In genomic region chr10:69810785-69811184, GRCm38 (mm10) we compare ENCODE assay signal across 16 mouse cellular contexts.
"Had no signal": no experiment of that assay in that cellular context is flagged by ENCODE, and none has a peak within 500 bp of the region (broad histone marks: within the 10 kb centered on the region; RNA-seq: fewer than 3 reads in every experiment).

No protein-coding gene starts in this region.

- H3K27ac ChIP-seq: lung, embryonic 15.5 days; midbrain, embryonic 10.5 days; midbrain, embryonic 12.5 days; neural tube, embryonic 12.5 days had no signal

- H3K4me2 ChIP-seq: lung, embryonic 15.5 days; midbrain, embryonic 12.5 days; neural tube, embryonic 12.5 days had no signal

- ATAC-seq: liver, postnatal 0 days; lung, postnatal 0 days; midbrain, embryonic 16.5 days had no signal

- DNase-seq: liver, postnatal 0 days; lung, adult 2 months; lung, postnatal 14 days; lung, postnatal 4 days; midbrain, embryonic 14.5 days; right cerebral cortex, postnatal 14 days; spleen, adult 18-20 months; thymus, adult 18-20 months; thymus, postnatal 14 days; thymus, postnatal 36 days had no signal

- H3K27me3 ChIP-seq: lung, embryonic 15.5 days; midbrain, embryonic 12.5 days; neural tube, embryonic 12.5 days had no signal

- H3K36me3 ChIP-seq: lung, embryonic 15.5 days; midbrain, embryonic 10.5 days had no signal

- H3K4me1 ChIP-seq: lung, embryonic 15.5 days; midbrain, embryonic 12.5 days had no signal

- H3K9me3 ChIP-seq: lung, embryonic 15.5 days; midbrain, embryonic 10.5 days; midbrain, embryonic 12.5 days; neural tube, embryonic 12.5 days had no signal

- H3K9ac ChIP-seq: liver, postnatal 0 days; lung, embryonic 15.5 days; midbrain, embryonic 12.5 days; neural tube, embryonic 12.5 days had no signal

- H3K4me3 ChIP-seq: lung, embryonic 15.5 days; midbrain, embryonic 10.5 days; midbrain, embryonic 12.5 days; neural tube, embryonic 12.5 days had no signal
